Mouse (Mus musculus) CH12.LX (cell line): ENCODE results near the gene Naa35. TPM values are rescaled to one million over a fixed set of nuclear protein-coding genes. Genes with fewer than 3 reads are reported as not detected.

Experiments
- DNase-seq: peaks from one replicate; pipeline ENCODE4 v3.0.0-alpha.2; 2013; ENCODE audit errors: extremely low read depth
- H3K27ac ChIP-seq: 2 replicates; pipeline ENCODE4 v1.5.1; 2012; ENCODE audit warnings: low read depth, mild to moderate bottlenecking, control low read depth, moderate library complexity; ENCODE audit not compliant: insufficient read depth
- H3K27me3 ChIP-seq: replicated peaks from 2 replicates; pipeline ENCODE3; 2012; ENCODE audit warnings: inconsistent platforms
- H3K36me3 ChIP-seq, 2 experiments: replicated peaks in 1 of 2; 2 replicates each; pipeline versions ENCODE3 to v1.6.1; 2012; ENCODE audit warnings: inconsistent platforms in 1 of 2, low read length in 1 of 2, mild to moderate bottlenecking in 1 of 2, mixed read lengths in 1 of 2, moderate library complexity in 1 of 2; ENCODE audit not compliant: control insufficient read depth in 1 of 2, insufficient read depth in 1 of 2
- H3K4me1 ChIP-seq, 2 experiments: 2 replicates each; pipeline ENCODE4 v1.6.1; 2012; ENCODE audit warnings: inconsistent platforms in 1 of 2, moderate library complexity in 1 of 2; ENCODE audit not compliant: insufficient read depth in 2 of 2, control insufficient read depth in 1 of 2
- H3K4me2 ChIP-seq: 2 replicates; pipeline ENCODE4 v1.6.1; 2012; ENCODE audit warnings: low read depth, mild to moderate bottlenecking, control low read depth; ENCODE audit not compliant: poor library complexity, insufficient read depth, severe bottlenecking
- H3K4me3 ChIP-seq, 3 experiments: fragments of 150-350 bp in 1 of 3; sonication (generic) in 1 of 3; replicated peaks in 1 of 3; 2 replicates each; pipeline versions ENCODE3 to v1.5.1; 2011 to 2012; ENCODE audit warnings: low read depth in 2 of 3, low read length in 2 of 3, mild to moderate bottlenecking in 2 of 3, moderate library complexity in 2 of 3, control low read depth in 1 of 3, improper control_type of control experiment in 1 of 3, inconsistent platforms in 1 of 3, mixed read lengths in 1 of 3; ENCODE audit not compliant: poor library complexity in 1 of 3
- H3K79me2 ChIP-seq: replicated peaks from 2 replicates; pipeline ENCODE4 v1.6.1; 2012; ENCODE audit warnings: mild to moderate bottlenecking, moderate library complexity; ENCODE audit not compliant: control insufficient read depth, poor library complexity, insufficient read depth, severe bottlenecking; ENCODE audit errors: extremely low read depth
- H3K9ac ChIP-seq: 2 replicates; pipeline ENCODE4 v1.6.1; 2012; ENCODE audit warnings: low read depth, mild to moderate bottlenecking, control low read depth, moderate library complexity; ENCODE audit not compliant: insufficient read depth
- H3K9me3 ChIP-seq: replicated peaks from 2 replicates; pipeline ENCODE3; 2012; ENCODE audit warnings: low read length, inconsistent platforms, mixed read lengths
- CHD2 ChIP-seq: IDR thresholded peaks from 2 replicates; pipeline ENCODE4 v1.6.1; 2011; ENCODE audit warnings: low read length, improper control_type of control experiment
- CTCF ChIP-seq, 2 experiments: IDR thresholded peaks in 1 of 2; conservative IDR thresholded peaks in 1 of 2; 2 replicates each; pipeline ENCODE4 v1.5.1; 2011 to 2012; ENCODE audit warnings: low read depth in 2 of 2, low read length in 2 of 2, improper control_type of control experiment in 1 of 2, inconsistent platforms in 1 of 2, mild to moderate bottlenecking in 1 of 2, moderate library complexity in 1 of 2
- ELF1 ChIP-seq: IDR thresholded peaks from 2 replicates; pipeline ENCODE4 v1.6.1; 2014; ENCODE audit warnings: low read depth, mild to moderate bottlenecking, inconsistent platforms, low read length, improper control_type of control experiment
- HCFC1 ChIP-seq: IDR thresholded peaks from 2 replicates; pipeline ENCODE4 v1.6.1; 2012; ENCODE audit warnings: low read depth, mild to moderate bottlenecking, inconsistent platforms, low read length, improper control_type of control experiment
- IRF4 ChIP-seq: IDR thresholded peaks from 2 replicates; pipeline ENCODE4 v1.6.1; 2014; ENCODE audit warnings: low read depth, mild to moderate bottlenecking, inconsistent platforms, low read length, improper control_type of control experiment
- JUN ChIP-seq: IDR thresholded peaks from 2 replicates; pipeline ENCODE4 v1.6.1; 2011; ENCODE audit warnings: low read depth, mild to moderate bottlenecking, low read length, improper control_type of control experiment, moderate library complexity; ENCODE audit not compliant: insufficient read depth
- JUND ChIP-seq: conservative IDR thresholded peaks from 2 replicates; pipeline ENCODE4 v1.6.1; 2011; ENCODE audit warnings: low read depth, low read length, improper control_type of control experiment
- MAFK ChIP-seq: IDR thresholded peaks from 2 replicates; pipeline ENCODE4 v1.6.1; 2011; ENCODE audit warnings: low read length, improper control_type of control experiment; ENCODE audit not compliant: insufficient replicate concordance
- MAZ ChIP-seq: IDR thresholded peaks from 2 replicates; pipeline ENCODE4 v1.6.1; 2012; ENCODE audit warnings: low read depth, mild to moderate bottlenecking, inconsistent platforms, low read length, improper control_type of control experiment, moderate library complexity
- MEF2A ChIP-seq: IDR thresholded peaks from 2 replicates; pipeline ENCODE4 v1.6.1; 2014; ENCODE audit warnings: low read depth, mild to moderate bottlenecking, inconsistent platforms, low read length, improper control_type of control experiment, borderline replicate concordance
- MXI1 ChIP-seq: IDR thresholded peaks from 2 replicates; pipeline ENCODE4 v1.6.1; 2011; ENCODE audit warnings: mild to moderate bottlenecking, low read depth, low read length, improper control_type of control experiment
- MYC ChIP-seq: IDR thresholded peaks from 2 replicates; pipeline ENCODE4 v1.6.1; 2011; ENCODE audit warnings: low read depth, mild to moderate bottlenecking, improper control_type of control experiment, low read length
- NELFE ChIP-seq: IDR thresholded peaks from 2 replicates; pipeline ENCODE4 v1.6.1; 2011; ENCODE audit warnings: low read depth, low read length, improper control_type of control experiment
- NRF1 ChIP-seq: IDR thresholded peaks from 2 replicates; pipeline ENCODE4 v1.6.1; 2014; ENCODE audit warnings: low read depth, mild to moderate bottlenecking, inconsistent platforms, low read length, improper control_type of control experiment, moderate library complexity
- PAX5 ChIP-seq: IDR thresholded peaks from 2 replicates; pipeline ENCODE4 v1.6.1; 2012; ENCODE audit warnings: low read length, inconsistent platforms, mixed read lengths
- POLR2AphosphoS2 ChIP-seq: IDR thresholded peaks from 2 replicates; pipeline ENCODE4 v1.6.1; 2011; ENCODE audit warnings: low read depth, low read length, improper control_type of control experiment
- RAD21 ChIP-seq: IDR thresholded peaks from 2 replicates; pipeline ENCODE4 v1.6.1; 2011; ENCODE audit warnings: low read depth, mild to moderate bottlenecking, low read length, improper control_type of control experiment, moderate library complexity
- SMC3 ChIP-seq: IDR thresholded peaks from 2 replicates; pipeline ENCODE4 v1.6.1; 2011; ENCODE audit warnings: low read depth, low read length, improper control_type of control experiment
- TCF12 ChIP-seq: IDR thresholded peaks from 2 replicates; pipeline ENCODE4 v1.6.1; 2014; ENCODE audit warnings: low read depth, mild to moderate bottlenecking, inconsistent platforms, low read length, improper control_type of control experiment
- ZMIZ1 ChIP-seq: IDR thresholded peaks from 2 replicates; pipeline ENCODE4 v1.6.1; 2012; ENCODE audit warnings: low read depth, mild to moderate bottlenecking, inconsistent platforms, low read length, improper control_type of control experiment
- ZNF384 ChIP-seq: IDR thresholded peaks from 2 replicates; pipeline ENCODE4 v1.6.1; 2012; ENCODE audit warnings: low read depth, low read length, improper control_type of control experiment, inconsistent platforms
- dilution Hi-C: fragments of 300-500 bp; cut with MboI; formaldehyde crosslinking; loops from 2 replicates; pipeline ENCODE4 v1.14.3; 2020; ENCODE audit warnings: low sequenced_read_pairs; ENCODE audit not compliant: extremely low pct_unique_long_range_greater_than_20kb, extremely low pct_ligation_motif_present
- in situ Hi-C: fragments of 300-500 bp; cut with MboI; formaldehyde crosslinking; loops from 3 replicates; pipeline ENCODE4 v1.14.3; 2019; ENCODE audit warnings: low sequenced_read_pairs, low pct_ligation_motif_present, low pct_unique_long_range_greater_than_20kb, mixed read lengths
- polyA plus RNA-seq: library from polyadenylated mRNA; unstranded; fragments of >175 nt; gene quantifications from 2 replicates; pipeline ENCODE4 v1.2.1, GENCODE M21; 2012; ENCODE audit warnings: low read depth; ENCODE audit not compliant: insufficient read length
- total RNA-seq, 2 experiments: library from RNA; depleted of rRNA; stranded (reverse); fragments of 300-350 nt in 1 of 2; fragments of >200 nt in 1 of 2; gene quantifications; 2 replicates each; pipeline ENCODE4 v1.2.3; 2012 to 2014

The Naa35 gene
- total and polyA plus RNA-seq, 3 experiments, result 46.8 to 60.2 (median 56.4) TPM

DNA sequence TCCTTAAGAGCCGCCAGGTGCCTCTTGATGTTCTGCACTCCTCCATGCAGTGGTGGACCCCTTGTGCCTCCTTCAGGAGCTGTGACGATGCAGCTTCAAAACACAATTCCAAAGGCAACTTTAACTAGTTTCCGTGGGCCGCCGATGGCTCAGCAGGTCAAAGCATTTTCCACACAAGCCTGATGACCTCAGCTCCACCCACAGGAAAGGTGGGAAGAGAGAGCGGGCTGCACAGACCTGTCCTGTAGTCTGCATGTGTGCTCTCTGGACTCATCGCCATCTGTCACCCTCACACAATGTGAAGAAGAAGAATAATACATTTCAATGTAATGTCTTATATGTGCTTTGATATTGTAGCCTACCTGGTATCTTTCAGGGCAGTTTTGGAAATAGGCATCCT is 41.7 kb downstream of the Naa35 start:
- Histone ChIP-seq H3K4me3 (no peak overlapping the region), H3K4me2 (no peak overlapping the region), H3K79me2 (peaks cover 6% of the 10 kb centered on the region; the same call in 1 of the 2 replicates), H3K9ac (no peak overlapping the region), H3K4me1 (peaks cover 11 to 46% of the 10 kb centered on the region in 2 experiments), H3K27ac (no peak overlapping the region), H3K9me3 (no peaks in the 10 kb centered on the region)
- dilution Hi-C loops, result no loop called here
- no peak for DNase-seq
- TF ChIP-seq IRF4 (no peak), NELFE (no peak), SMC3 (no peak), MAFK (no peak), POLR2AphosphoS2 (no peak), MAZ (no peak), MYC (no peak), JUND (no peak), JUN (no peak), ZNF384 (no peak), HCFC1 (no peak), PAX5 (no peak), MXI1 (no peak), NRF1 (no peak), TCF12 (no peak), MEF2A (no peak)
- TF ChIP-seq, all 38 proteins: peak for 0
- H3K27me3 ChIP-seq, result no peaks in the 10 kb centered on the region
- in situ Hi-C loops, result no loop called here
- H3K36me3 ChIP-seq, result peaks cover 34 to 58% of the 10 kb centered on the region in 2 experiments

DNA sequence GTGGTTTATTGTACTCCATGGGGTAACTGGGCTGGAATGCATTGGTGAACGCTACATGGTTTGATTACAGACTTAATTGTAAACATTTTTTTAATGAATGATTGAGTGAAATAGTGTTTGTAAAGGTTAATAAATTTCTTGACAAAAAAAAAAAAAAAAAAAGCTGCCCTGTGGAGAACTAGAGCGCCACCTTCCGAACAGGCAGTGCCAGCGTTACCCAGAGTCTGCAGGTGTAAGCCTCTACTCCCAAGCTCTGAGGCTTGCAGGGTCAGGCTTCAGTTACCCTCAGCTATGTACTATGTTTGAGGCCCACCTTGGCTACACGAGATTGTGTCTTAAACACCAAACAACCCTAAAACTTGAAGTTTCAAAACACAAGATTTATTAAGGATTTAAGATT is 49.6 kb downstream of the Naa35 start:
- dilution Hi-C loops, result no loop called here
- peaks cover 77 to 96% of the 10 kb centered on the region in 2 experiments for H3K36me3 ChIP-seq
- peak; percentile 54 for TF ChIP-seq RAD21
- no peak for TF ChIP-seq CHD2
- TF ChIP-seq CTCF (conservative IDR thresholded peaks at IDR 0.05 in 1 of 2, IDR thresholded peaks at IDR 0.05 in 1 of 2; ENCODE audit: low read depth in 2 of 2, low read length in 2 of 2), result peak in 1 of 2 experiments; percentile 66; a peak in 2 of 4 replicates
- no peak for TF ChIP-seq MXI1
- TF ChIP-seq SMC3, result peak; percentile 69
- no peak for TF ChIP-seq ZMIZ1
- TF ChIP-seq ELF1, result no peak
- peak; percentile 97 for TF ChIP-seq ZNF384

More for the DNA sequence above, 49.6 kb downstream of the Naa35 start:
- Histone ChIP-seq H3K79me2 (no peaks in the 10 kb centered on the region), H3K4me3 (no peak overlapping the region), H3K4me1 (peaks cover 0 to 7% of the 10 kb centered on the region in 2 experiments; a peak in 1 of 4 replicates), H3K4me2 (no peak overlapping the region), H3K9me3 (no peaks in the 10 kb centered on the region), H3K27me3 (no peaks in the 10 kb centered on the region), H3K27ac (no peak overlapping the region), H3K9ac (no peak overlapping the region)
- in situ Hi-C loops, result no loop called here
- DNase-seq, result peak; percentile 27
